Mouse (Mus musculus) MEL (cell line): ENCODE measurements at regions not wholly inside any gene's neighbourhood (a gene's known extent, or its start where the extent isn't known, plus 50 kb on each side); places are given as distances from the start of the nearest gene placed in this dataset.

Source experiments
- DNase-seq: peaks from one replicate; pipeline ENCODE4 v3.0.0; 2011; ENCODE audit warnings: low read depth, low spot score
- H3K27ac ChIP-seq: 2 replicates; pipeline ENCODE4 v1.5.1; 2012; ENCODE audit warnings: low read depth, mild to moderate bottlenecking, control low read depth, low read length, moderate library complexity; ENCODE audit not compliant: control insufficient read depth
- H3K27me3 ChIP-seq, 2 experiments: fragments of 150-350 bp in 1 of 2; sonication (generic) in 1 of 2; 2 replicates each; pipeline ENCODE4 v1.6.1; 2012; ENCODE audit warnings: low read length in 2 of 2, mild to moderate bottlenecking in 2 of 2, improper control_type of control experiment in 1 of 2, moderate library complexity in 1 of 2; ENCODE audit not compliant: insufficient read depth in 2 of 2, control insufficient read depth in 1 of 2
- H3K36me3 ChIP-seq, 2 experiments: 2 replicates each; pipeline ENCODE4 v1.6.1; 2012 to 2014; ENCODE audit warnings: low read length in 2 of 2, improper control_type of control experiment in 1 of 2, inconsistent platforms in 1 of 2, mild to moderate bottlenecking in 1 of 2; ENCODE audit not compliant: insufficient read depth in 2 of 2, control insufficient read depth in 1 of 2
- H3K4me1 ChIP-seq, 2 experiments: fragments of 150-350 bp in 1 of 2; sonication (generic) in 1 of 2; 2 replicates each; pipeline ENCODE4 v1.6.1; 2012; ENCODE audit warnings: low read length in 2 of 2, improper control_type of control experiment in 1 of 2, mild to moderate bottlenecking in 1 of 2; ENCODE audit not compliant: insufficient read depth in 2 of 2, control insufficient read depth in 1 of 2
- H3K4me3 ChIP-seq, 2 experiments: fragments of 150-350 bp in 1 of 2; sonication (generic) in 1 of 2; 2 replicates each; pipeline ENCODE4 v1.5.1; 2012; ENCODE audit warnings: low read depth in 2 of 2, low read length in 2 of 2, mild to moderate bottlenecking in 2 of 2, moderate library complexity in 2 of 2, control low read depth in 1 of 2, improper control_type of control experiment in 1 of 2; ENCODE audit not compliant: control insufficient read depth in 1 of 2, insufficient read depth in 1 of 2
- H3K79me2 ChIP-seq: 2 replicates; pipeline ENCODE4 v1.6.1; 2012; ENCODE audit warnings: mild to moderate bottlenecking, low read length, moderate library complexity; ENCODE audit not compliant: control insufficient read depth, poor library complexity, insufficient read depth
- H3K9ac ChIP-seq: 2 replicates; pipeline ENCODE4 v1.6.1; 2012; ENCODE audit warnings: low read depth, mild to moderate bottlenecking, control low read depth, low read length, moderate library complexity; ENCODE audit not compliant: control insufficient read depth, poor library complexity, severe bottlenecking
- H3K9me3 ChIP-seq: fragments of 150-350 bp; sonication (generic); replicated peaks from 2 replicates; pipeline ENCODE4 v1.6.1; 2012; ENCODE audit warnings: mild to moderate bottlenecking, low read length, improper control_type of control experiment, moderate library complexity; ENCODE audit not compliant: insufficient read depth
- CHD1 ChIP-seq: IDR thresholded peaks from 2 replicates; pipeline ENCODE4 v1.6.1; 2012; ENCODE audit warnings: low read depth, mild to moderate bottlenecking, inconsistent platforms, low read length, improper control_type of control experiment
- ELF1 ChIP-seq: IDR thresholded peaks from 2 replicates; pipeline ENCODE4 v1.6.1; 2014; ENCODE audit warnings: low read depth, mild to moderate bottlenecking, inconsistent platforms, low read length, improper control_type of control experiment, moderate library complexity
- GABPA ChIP-seq: IDR thresholded peaks from 2 replicates; pipeline ENCODE4 v1.6.1; 2012; ENCODE audit warnings: low read depth, mild to moderate bottlenecking, inconsistent platforms, low read length, improper control_type of control experiment, moderate library complexity
- GATA1 ChIP-seq: IDR thresholded peaks from 2 replicates; pipeline ENCODE4 v1.6.1; 2011; ENCODE audit warnings: low read depth, low read length, improper control_type of control experiment
- HCFC1 ChIP-seq: IDR thresholded peaks from 2 replicates; pipeline ENCODE4 v1.6.1; 2012; ENCODE audit warnings: low read depth, mild to moderate bottlenecking, inconsistent platforms, low read length, improper control_type of control experiment, moderate library complexity
- JUND ChIP-seq: IDR thresholded peaks from 2 replicates; pipeline ENCODE4 v1.6.1; 2011; ENCODE audit warnings: low read depth, mild to moderate bottlenecking, improper control_type of control experiment, low read length
- KAT2A ChIP-seq: conservative IDR thresholded peaks from 2 replicates; pipeline ENCODE4 v1.6.1; 2012; ENCODE audit warnings: low read depth, low read length, improper control_type of control experiment, inconsistent platforms
- MAFK ChIP-seq: IDR thresholded peaks from 2 replicates; pipeline ENCODE4 v1.6.1; 2011; ENCODE audit warnings: low read depth, mild to moderate bottlenecking, low read length, improper control_type of control experiment, borderline replicate concordance
- MAX ChIP-seq: IDR thresholded peaks from 2 replicates; pipeline ENCODE4 v1.6.1; 2011; ENCODE audit warnings: low read length, improper control_type of control experiment
- MAZ ChIP-seq: IDR thresholded peaks from 2 replicates; pipeline ENCODE4 v1.6.1; 2012; ENCODE audit warnings: low read depth, mild to moderate bottlenecking, inconsistent platforms, low read length, improper control_type of control experiment
- MXI1 ChIP-seq: IDR thresholded peaks from 2 replicates; pipeline ENCODE4 v1.6.1; 2011; ENCODE audit warnings: mild to moderate bottlenecking, low read depth, low read length, improper control_type of control experiment
- MYB ChIP-seq: IDR thresholded peaks from 2 replicates; pipeline ENCODE4 v1.6.1; 2011; ENCODE audit warnings: mild to moderate bottlenecking, low read depth, low read length, improper control_type of control experiment
- MYC ChIP-seq: IDR thresholded peaks from 2 replicates; pipeline ENCODE4 v1.6.1; 2011; ENCODE audit warnings: low read depth, mild to moderate bottlenecking, low read length, improper control_type of control experiment, moderate library complexity
- NRF1 ChIP-seq: IDR thresholded peaks from 2 replicates; pipeline ENCODE4 v1.6.1; 2014; ENCODE audit warnings: low read depth, mild to moderate bottlenecking, inconsistent platforms, low read length, improper control_type of control experiment, moderate library complexity; ENCODE audit not compliant: poor library complexity, insufficient read depth, severe bottlenecking
- POLR2A ChIP-seq, 2 experiments: IDR thresholded peaks; 2 replicates each; pipeline ENCODE4 v1.6.1; 2011 to 2012; ENCODE audit warnings: low read length in 2 of 2, mild to moderate bottlenecking in 2 of 2, control low read depth in 1 of 2, improper control_type of control experiment in 1 of 2, low read depth in 1 of 2, moderate library complexity in 1 of 2; ENCODE audit not compliant: control insufficient read depth in 1 of 2, insufficient read depth in 1 of 2, poor library complexity in 1 of 2
- POLR2AphosphoS5 ChIP-seq: IDR thresholded peaks from 2 replicates; pipeline ENCODE4 v1.6.1; 2012; ENCODE audit warnings: low read depth, borderline replicate concordance, mild to moderate bottlenecking, inconsistent platforms, low read length, moderate library complexity, mixed read lengths
- RAD21 ChIP-seq: IDR thresholded peaks from 2 replicates; pipeline ENCODE4 v1.6.1; 2011; ENCODE audit warnings: mild to moderate bottlenecking, low read depth, low read length, improper control_type of control experiment
- SIN3A ChIP-seq: IDR thresholded peaks from 2 replicates; pipeline ENCODE4 v1.6.1; 2012; ENCODE audit warnings: low read length, improper control_type of control experiment, inconsistent platforms
- SMC3 ChIP-seq: IDR thresholded peaks from 2 replicates; pipeline ENCODE4 v1.6.1; 2011; ENCODE audit warnings: low read depth, low read length, improper control_type of control experiment
- TAL1 ChIP-seq: IDR thresholded peaks from 2 replicates; pipeline ENCODE4 v1.6.1; 2012; ENCODE audit warnings: mild to moderate bottlenecking, inconsistent platforms, low read length, moderate library complexity, mixed read lengths
- TBP ChIP-seq: IDR thresholded peaks from 2 replicates; pipeline ENCODE4 v1.8.0; 2011; ENCODE audit warnings: low read depth, low read length, improper control_type of control experiment
- TCF12 ChIP-seq: IDR thresholded peaks from 2 replicates; pipeline ENCODE4 v1.6.1; 2014; ENCODE audit warnings: low read depth, mild to moderate bottlenecking, inconsistent platforms, low read length, improper control_type of control experiment, moderate library complexity
- UBTF ChIP-seq: IDR thresholded peaks from 2 replicates; pipeline ENCODE4 v1.6.1; 2012; ENCODE audit warnings: low read depth, mild to moderate bottlenecking, inconsistent platforms, low read length, improper control_type of control experiment, moderate library complexity, borderline replicate concordance; ENCODE audit not compliant: insufficient read depth
- USF2 ChIP-seq, 2 experiments: IDR thresholded peaks; 2 replicates each; pipeline ENCODE4 v1.6.1; 2011 to 2012; ENCODE audit warnings: improper control_type of control experiment in 2 of 2, low read length in 2 of 2, borderline replicate concordance in 1 of 2, inconsistent platforms in 1 of 2, low read depth in 1 of 2, mild to moderate bottlenecking in 1 of 2; ENCODE audit not compliant: insufficient read depth in 1 of 2
- ZC3H11A ChIP-seq: IDR thresholded peaks from 2 replicates; pipeline ENCODE4 v1.6.1; 2012; ENCODE audit warnings: low read depth, mild to moderate bottlenecking, inconsistent platforms, low read length, improper control_type of control experiment
- ZKSCAN1 ChIP-seq: IDR thresholded peaks from 2 replicates; pipeline ENCODE4 v1.6.1; 2012; ENCODE audit warnings: low read depth, mild to moderate bottlenecking, inconsistent platforms, low read length, improper control_type of control experiment, moderate library complexity

DNA sequence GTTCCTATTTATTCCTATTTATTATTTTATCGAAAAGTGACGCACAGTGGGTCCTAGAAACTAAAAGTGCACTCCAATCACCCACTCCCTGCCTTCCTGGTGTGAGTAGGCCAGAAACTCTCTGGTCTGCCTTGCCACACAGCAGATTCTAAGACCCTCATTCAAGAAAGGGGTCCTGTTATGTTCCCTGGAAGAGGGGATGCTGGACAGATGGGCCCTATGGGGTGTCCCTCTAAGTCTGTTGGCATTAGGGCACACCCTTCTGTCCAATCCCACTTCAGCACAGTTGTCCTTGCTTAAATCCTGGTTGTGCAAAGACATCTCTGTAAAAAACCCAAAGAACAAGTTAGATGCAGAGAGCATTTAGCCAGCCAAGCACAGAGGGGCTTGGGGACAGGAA is 117.8 kb upstream of the Ces5a start:
- Histone ChIP-seq H3K4me3 (no peak overlapping the region), H3K4me1 (no peaks in the 10 kb centered on the region), H3K79me2 (no peaks in the 10 kb centered on the region), H3K9ac (no peak overlapping the region), H3K36me3 (no peaks in the 10 kb centered on the region), H3K27ac (no peak overlapping the region), H3K9me3 (no peaks in the 10 kb centered on the region), H3K27me3 (no peaks in the 10 kb centered on the region)
- no peak for DNase-seq
- no peak for TF ChIP-seq TCF12
- no peak for TF ChIP-seq USF2 (IDR thresholded peaks at IDR 0.05; ENCODE audit: borderline replicate concordance in 1 of 2, insufficient read depth in 1 of 2, low read depth in 1 of 2, low read length in 2 of 2)

DNA sequence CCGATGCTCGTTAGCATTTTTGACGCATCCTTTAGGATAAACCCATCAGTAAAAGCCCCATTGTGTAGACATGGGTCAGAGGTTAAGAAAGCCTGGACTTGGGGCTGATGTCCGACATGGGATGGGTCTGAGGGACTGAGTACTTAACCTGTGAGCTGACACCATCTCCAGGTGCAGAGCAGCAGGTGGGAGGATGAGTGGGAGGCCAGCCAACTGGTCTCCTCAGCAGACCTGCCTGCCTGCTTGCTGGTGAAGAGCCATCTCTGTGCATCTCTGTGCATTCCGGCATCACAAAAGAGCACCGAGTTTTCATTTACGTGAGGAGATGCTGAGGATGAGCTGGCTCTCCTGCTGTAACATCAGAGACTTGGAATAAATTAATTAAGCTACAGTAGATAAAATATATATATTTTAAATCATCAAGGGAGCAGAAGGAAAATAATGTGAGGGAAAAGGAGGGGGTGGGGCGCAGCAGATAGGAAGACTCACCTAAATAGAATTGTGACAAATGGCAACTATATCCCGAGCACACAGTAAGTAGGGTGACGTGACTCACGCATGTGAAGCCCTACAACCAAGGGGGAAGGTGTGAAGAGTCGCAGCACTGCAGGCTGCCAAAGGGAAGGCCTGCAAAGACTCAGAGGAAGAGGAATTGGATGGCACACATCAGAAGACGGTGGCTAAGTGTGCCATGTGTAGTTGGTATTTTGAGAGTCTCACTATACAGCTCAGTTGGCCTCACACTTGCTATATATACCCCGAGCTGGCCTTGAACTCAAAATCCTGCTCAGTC is 118.5 kb upstream of the Ces5a start:
- no peak overlapping the region for H3K27ac ChIP-seq

DNA sequence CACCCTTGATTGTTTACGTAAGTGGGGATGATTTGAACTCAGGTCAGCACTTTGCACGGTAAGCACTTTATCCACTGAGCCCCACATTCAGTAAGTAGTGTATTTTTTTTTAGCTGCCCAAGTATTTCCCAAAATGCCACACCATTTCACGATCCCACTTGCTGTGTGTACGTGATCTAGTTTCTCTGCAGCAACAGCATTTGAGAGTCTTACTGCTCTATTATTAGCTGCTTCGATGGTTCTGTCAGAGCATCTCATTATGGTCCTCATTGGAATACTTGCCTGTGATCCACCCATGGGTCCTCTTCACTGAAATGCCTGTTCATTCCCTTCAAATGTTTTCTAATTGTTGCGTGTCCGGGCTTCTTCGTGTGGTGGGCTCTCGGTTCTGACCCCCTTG is 120.1 kb upstream of the Ces5a start:
- H3K27me3 ChIP-seq: no peaks in the 10 kb centered on the region
- no peak for DNase-seq
- TF ChIP-seq TAL1 (no peak), KAT2A (no peak), MXI1 (no peak), MAFK (no peak), UBTF (no peak), SMC3 (no peak), NRF1 (no peak), MAZ (no peak), USF2 (IDR thresholded peaks at IDR 0.05; ENCODE audit: borderline replicate concordance in 1 of 2, insufficient read depth in 1 of 2, low read depth in 1 of 2, low read length in 2 of 2) (no peak), JUND (no peak), POLR2AphosphoS5 (no peak), CHD1 (no peak), ELF1 (no peak), SIN3A (no peak), GABPA (no peak), TBP (no peak)
- H3K9ac ChIP-seq: no peak overlapping the region
- no peaks in the 10 kb centered on the region for H3K4me1 ChIP-seq
- H3K36me3 ChIP-seq: no peaks in the 10 kb centered on the region
- no peak overlapping the region for H3K4me3 ChIP-seq
- H3K9me3 ChIP-seq: no peaks in the 10 kb centered on the region
- H3K27ac ChIP-seq: no peak overlapping the region
- no peaks in the 10 kb centered on the region for H3K79me2 ChIP-seq

More for the DNA sequence above, 118.5 kb upstream of the Ces5a start:
- no peak for TF ChIP-seq MYB
- TF ChIP-seq JUND: no peak
- no peak for TF ChIP-seq POLR2A (IDR thresholded peaks at IDR 0.05; ENCODE audit: control insufficient read depth in 1 of 2, insufficient read depth in 1 of 2, low read depth in 1 of 2, low read length in 2 of 2, poor library complexity in 1 of 2)
- no peak for TF ChIP-seq MAX
- TF ChIP-seq SIN3A: no peak
- no peak for TF ChIP-seq POLR2AphosphoS5
- TF ChIP-seq MYC: no peak
- no peak for TF ChIP-seq USF2 (IDR thresholded peaks at IDR 0.05; ENCODE audit: borderline replicate concordance in 1 of 2, insufficient read depth in 1 of 2, low read depth in 1 of 2, low read length in 2 of 2)
- TF ChIP-seq GATA1: no peak
- no peak for TF ChIP-seq MXI1
- no peak for TF ChIP-seq SMC3
- no peak for TF ChIP-seq ZKSCAN1
- no peak for TF ChIP-seq ZC3H11A
- no peak for TF ChIP-seq TAL1
- TF ChIP-seq RAD21: no peak
- no peak for TF ChIP-seq ELF1
- no peak for TF ChIP-seq HCFC1
- no peaks in the 10 kb centered on the region for H3K27me3 ChIP-seq
- H3K9me3 ChIP-seq: no peaks in the 10 kb centered on the region
- H3K4me3 ChIP-seq: no peak overlapping the region
- no peak for DNase-seq
- no peaks in the 10 kb centered on the region for H3K36me3 ChIP-seq
- H3K9ac ChIP-seq: no peak overlapping the region
- H3K79me2 ChIP-seq: no peaks in the 10 kb centered on the region
- no peaks in the 10 kb centered on the region for H3K4me1 ChIP-seq
